Mouse (Mus musculus) R1 (cell line): Measurements from ENCODE around the gene Macrod2.

Experiments
- DNase-seq: peaks from one replicate; pipeline ENCODE4 v3.0.0-alpha.2; 2018; ENCODE audit warnings: low read depth, low spot score

Gene Macrod2

DNA sequence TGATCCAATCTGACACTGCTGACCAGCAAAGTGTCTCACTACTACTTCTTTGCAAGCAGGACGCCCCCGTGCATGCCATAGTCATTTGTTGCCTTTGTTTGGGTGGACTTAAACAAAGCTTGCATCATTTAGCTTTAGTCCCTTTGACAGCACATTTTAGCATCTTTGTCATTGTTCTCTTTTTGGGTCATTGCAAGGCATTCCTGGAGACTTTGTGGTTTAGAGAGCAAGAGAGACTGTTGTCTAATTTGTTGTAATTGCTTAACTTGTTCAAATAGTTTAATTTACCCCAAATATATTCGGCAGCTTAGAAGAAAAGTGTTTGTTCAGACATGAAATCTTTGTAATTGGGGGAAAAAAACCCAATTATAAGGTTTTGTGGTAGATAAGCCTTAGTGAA, 511.0 kb downstream of the Macrod2 start:
- DNase-seq, result no peak

GRCm38 (mm10) chr2:140911463-140911862, 516.4 kb downstream of the Macrod2 start:
- no peak for DNase-seq

- DNase-seq, result no peak
These were observed 517.1 kb downstream of the Macrod2 start for GRCm38 (mm10) chr2:140912179-140912578.

DNA sequence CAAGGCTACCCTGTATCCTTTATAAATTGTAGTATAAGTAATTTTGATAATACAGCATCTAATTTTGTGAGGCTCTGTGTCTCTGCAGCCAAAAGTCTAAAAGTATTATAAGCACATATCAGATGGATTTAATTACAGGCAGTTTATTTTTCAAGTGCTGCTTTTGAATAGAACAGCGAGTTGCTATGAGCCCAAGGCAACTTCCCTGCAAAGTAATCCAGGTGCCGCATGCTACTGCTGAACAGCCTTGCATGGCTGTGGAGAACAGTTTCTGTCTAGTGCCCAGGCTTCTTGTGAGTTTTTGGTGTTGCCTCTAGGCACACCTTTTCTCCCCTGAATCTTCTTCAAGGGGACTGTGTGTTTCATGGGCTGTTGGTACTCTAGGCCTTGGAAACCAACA, 517.8 kb downstream of the Macrod2 start:
- DNase-seq, result no peak

DNA sequence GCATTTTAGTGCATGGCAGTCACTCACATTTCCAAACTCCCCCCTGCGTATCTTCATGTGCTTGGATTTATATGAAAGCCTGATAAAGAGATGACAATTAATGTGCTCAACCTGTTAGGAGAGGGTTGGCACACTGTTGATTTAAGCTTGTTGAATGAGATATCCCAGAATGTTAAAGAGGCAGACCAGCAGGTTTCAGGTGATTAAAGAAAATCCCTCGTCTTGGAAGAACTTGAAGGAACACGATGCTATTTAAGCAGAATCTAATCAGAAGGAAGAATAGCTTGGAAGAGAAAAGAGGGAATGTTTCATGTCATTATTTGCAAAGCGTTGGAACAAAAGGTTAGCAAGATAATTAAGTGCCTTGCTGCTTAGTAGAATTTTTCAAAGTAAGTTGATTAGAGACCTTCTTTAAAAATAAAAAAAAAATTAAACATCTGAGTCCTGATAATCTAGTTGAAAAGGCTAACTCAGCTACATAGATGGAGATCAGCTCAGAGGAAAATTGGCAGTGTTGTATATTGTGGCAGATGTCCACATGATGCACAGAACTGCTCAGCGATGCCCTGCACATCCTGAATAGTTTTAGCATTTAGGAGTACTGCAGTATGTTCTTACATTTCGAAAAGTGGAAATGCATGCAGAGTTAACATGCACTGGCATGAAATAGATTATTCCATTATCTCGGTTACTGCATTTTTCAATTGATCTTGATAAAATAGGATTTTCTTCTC, 518.7 kb downstream of the Macrod2 start:
- DNase-seq, result no peak

GRCm38 (mm10) chr2:140926922-140927321, 531.8 kb downstream of the Macrod2 start:
- peak; percentile 55 for DNase-seq

- no peak for DNase-seq
These were observed 539.4 kb downstream of the Macrod2 start for GRCm38 (mm10) chr2:140934483-140934882.

GRCm38 (mm10) chr2:140949461-140949860, 554.4 kb downstream of the Macrod2 start:
- DNase-seq, result no peak

GRCm38 (mm10) chr2:140959246-140959645, 564.1 kb downstream of the Macrod2 start:
- DNase-seq, result no peak

GRCm38 (mm10) chr2:140970181-140970580, 575.1 kb downstream of the Macrod2 start:
- DNase-seq, result no peak

DNA sequence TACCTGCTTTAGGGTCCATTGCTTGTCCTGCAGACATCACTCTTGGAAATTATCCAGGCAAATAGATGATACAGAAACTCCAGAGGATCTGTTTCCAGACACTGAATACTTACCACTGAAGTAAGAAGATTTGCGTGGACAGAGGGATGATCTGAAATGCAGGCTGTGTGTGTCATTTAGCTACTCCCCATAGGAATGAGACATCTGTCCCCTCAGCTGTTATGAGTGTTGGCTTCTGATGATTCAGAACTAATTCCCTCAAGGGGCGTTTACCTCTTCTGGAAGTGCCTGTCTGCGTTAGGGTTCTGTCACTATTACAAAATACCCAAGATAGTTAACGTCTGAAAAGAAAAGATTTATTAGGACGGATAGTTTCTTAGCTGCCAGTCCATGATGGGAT, 576.7 kb downstream of the Macrod2 start:
- DNase-seq, result no peak

- DNase-seq, result no peak
These were observed 590.7 kb downstream of the Macrod2 start for GRCm38 (mm10) chr2:140985670-140986372.

DNA sequence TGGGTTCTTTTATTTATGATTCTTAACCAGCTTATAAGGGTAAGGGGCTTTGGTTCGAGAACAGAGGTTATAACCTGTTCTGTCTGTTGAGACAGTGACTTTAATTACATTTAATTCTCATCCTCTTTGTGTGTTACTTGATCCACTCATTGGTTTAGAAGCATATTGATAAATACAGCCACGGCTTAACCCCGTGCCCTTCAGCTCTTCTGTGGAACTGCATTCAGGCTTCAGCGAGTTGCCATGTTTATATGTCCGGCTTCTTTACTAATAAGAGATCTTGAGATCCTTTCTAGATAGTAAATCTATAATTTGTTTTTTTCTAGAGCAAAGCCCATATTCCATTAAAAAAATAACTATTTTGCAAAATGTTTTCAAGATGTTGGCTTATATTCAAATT, 608.7 kb downstream of the Macrod2 start:
- DNase-seq, result no peak

- no peak for DNase-seq
These were observed 609.2 kb downstream of the Macrod2 start for GRCm38 (mm10) chr2:141004326-141004725.

- DNase-seq, result no peak
These were observed 610.5 kb downstream of the Macrod2 start for GRCm38 (mm10) chr2:141005616-141006015.

- DNase-seq, result no peak
These were observed 612.6 kb downstream of the Macrod2 start for GRCm38 (mm10) chr2:141007725-141008124.

DNA sequence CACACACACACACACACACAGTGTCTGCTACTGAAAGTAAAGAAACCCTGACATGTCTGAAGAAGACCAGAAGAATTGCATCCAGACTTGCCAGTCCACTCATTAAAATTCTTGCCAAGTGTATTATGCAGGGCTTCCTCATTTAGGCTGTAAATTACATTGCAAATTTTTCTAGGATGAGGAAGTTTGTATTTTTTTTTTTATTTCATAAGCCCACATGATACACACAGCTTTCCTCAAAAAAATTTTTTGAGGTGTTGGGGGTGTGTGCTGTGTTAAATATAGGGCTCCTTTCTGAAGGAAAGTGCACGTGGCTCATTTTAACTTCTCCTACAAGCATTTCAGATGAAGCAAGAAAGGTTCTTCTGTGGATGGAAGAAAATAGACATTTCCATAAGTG, 613.3 kb downstream of the Macrod2 start:
- DNase-seq, result no peak

- DNase-seq, result no peak
These were observed 618.5 kb downstream of the Macrod2 start for GRCm38 (mm10) chr2:141013443-141014165.

DNA sequence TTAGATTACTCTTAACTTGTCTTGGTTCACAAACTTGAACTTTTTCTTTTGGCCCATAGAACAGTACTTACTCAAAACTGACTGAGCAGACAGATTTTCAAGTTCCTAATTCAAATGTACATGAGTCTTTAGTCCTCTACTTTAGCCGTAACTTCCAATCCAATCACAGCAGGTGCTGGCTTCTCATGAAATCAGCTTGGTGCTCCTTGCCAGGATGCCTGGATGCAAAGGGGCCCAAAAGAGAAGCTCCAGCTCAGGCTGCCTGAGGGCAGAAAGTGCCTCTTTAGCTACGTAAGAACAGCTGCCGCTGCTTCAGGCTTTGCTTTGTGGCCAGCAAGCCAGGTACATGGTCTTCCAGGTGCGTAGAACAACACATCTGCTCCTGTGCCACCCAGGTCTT, 627.9 kb downstream of the Macrod2 start:
- DNase-seq, result no peak

DNA sequence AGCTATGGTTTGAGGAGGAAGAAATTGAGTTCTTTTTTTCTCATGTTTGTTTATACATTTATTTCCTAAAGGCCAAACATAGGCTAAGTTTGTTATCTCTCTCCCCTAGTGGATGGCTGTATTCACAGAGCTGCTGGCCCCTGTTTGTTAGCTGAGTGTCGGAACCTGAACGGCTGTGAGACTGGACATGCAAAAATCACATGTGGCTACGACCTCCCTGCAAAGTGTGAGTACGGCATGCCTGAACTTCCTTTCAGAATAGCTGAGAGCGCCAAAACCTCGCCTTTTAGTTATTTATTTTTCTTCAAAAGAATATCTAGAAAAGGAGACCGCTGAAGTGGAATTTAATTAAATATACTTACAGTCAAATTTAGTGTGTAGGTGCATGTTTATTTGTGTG, 628.8 kb downstream of the Macrod2 start:
- DNase-seq, result no peak

GRCm38 (mm10) chr2:141024316-141025043, 629.4 kb downstream of the Macrod2 start:
- no peak for DNase-seq
